Mouse (Mus musculus): ENCODE data around the gene Wscd2. TPM values are rescaled to one million over a fixed set of nuclear protein-coding genes. Genes with fewer than 3 reads are reported as not detected.

The Wscd2 gene
- polyA plus RNA-seq, 1 experiment from 2014 or later: 5.7 TPM

DNA sequence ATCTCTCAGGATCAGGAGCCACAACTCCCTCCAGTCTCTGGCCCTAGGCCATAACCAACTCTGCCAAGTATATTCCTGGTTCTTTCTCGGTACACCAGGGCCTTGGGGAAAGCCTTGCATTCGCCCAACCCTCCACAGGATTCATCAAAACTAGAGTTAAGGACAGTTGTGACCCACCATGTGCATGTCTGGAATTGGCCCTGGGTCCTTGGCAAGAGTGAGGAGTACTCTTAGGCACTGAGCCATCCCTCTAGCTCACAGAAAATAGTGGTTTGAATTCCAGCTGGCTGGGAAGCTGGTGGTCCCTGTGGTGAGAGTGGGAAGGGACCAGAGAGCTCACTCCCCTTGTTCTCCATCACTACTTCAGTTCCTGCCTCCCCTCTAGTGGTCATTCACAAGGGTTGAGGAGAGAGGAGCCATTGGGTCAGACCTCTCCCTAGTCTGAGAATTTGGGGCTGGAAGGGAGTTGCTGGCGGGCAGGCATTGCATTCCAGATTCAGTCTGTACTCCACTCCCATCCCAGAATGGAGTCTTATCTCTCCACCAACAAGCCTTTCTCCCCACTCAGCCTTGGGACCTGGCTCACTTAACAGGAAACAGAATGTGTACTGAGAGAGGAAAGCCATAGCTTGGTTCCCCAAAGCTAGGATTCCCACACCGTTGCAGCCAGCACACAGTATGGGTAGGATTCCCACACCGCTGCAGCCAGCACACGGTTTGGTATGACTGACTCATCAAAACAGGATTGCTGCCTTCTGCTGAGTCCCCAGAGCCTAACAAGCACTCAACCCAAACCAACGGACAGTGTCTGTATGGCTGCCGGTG, 117.0 kb downstream of the Wscd2 start:
- Histone ChIP-seq H3K9ac (ENCODE audit: low read length) (no peak overlapping the region), H3K4me1 (replicated peaks; ENCODE audit: control insufficient read depth, insufficient read depth) (no peaks in the 10 kb centered on the region), H3K27me3 (ENCODE audit: control insufficient read depth, insufficient read depth, low read length) (no peaks in the 10 kb centered on the region), H3K9me3 (ENCODE audit: control insufficient read depth, low read length) (no peaks in the 10 kb centered on the region), H3K4me3 (ENCODE audit: low read depth, low read length) (no peak overlapping the region), H3K4me2 (replicated peaks; ENCODE audit: low read depth) (no peak overlapping the region), H3K36me3 (ENCODE audit: control insufficient read depth, insufficient read depth, low read length) (no peaks in the 10 kb centered on the region), H3K27ac (replicated peaks) (no peak overlapping the region; the same call in 1 of the 2 replicates)
- DNase-seq (ENCODE audit: low spot score) (no peak), ATAC-seq (ENCODE audit: low FRiP score, low TSS enrichment) (no peak)
- TF ChIP-seq CTCF (IDR thresholded peaks at IDR 0.05; ENCODE audit: low read depth) (peak; percentile 31; the same call in 1 of the 2 replicates), EP300 (optimal IDR thresholded peaks at IDR 0.05) (no peak)
- 61% methylated on average over 8 of the region's 8 CpGs for WGBS

DNA sequence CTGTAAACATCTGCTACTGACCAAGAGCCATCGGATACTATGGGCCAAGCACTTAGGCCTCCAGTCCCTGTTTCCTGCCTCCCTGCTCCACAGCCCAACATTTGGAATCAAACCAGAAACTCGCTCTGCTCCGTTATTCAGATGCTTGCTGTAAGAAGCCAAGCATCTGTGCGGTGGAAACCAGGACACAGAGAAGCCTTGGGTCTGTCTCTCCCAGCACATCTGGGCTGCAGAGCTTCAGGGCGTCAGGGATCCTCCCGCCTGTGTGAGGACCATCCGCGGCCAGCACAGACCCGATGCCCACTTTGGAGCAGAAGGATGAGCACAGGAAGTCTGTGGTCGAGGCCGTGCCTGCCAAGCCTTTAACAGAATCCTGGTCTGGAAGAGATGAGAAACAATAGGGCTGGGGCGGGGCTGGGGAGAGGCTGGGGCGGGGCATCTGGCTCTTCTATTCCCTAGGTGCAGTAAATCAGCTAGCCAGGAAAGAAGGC, 117.9 kb downstream of the Wscd2 start:
- no peak for ATAC-seq (ENCODE audit: low FRiP score, low TSS enrichment)
- H3K4me3 ChIP-seq (ENCODE audit: low read depth, low read length): no peak overlapping the region
- no peak overlapping the region for H3K4me2 ChIP-seq (replicated peaks; ENCODE audit: low read depth)
- H3K4me1 ChIP-seq (replicated peaks; ENCODE audit: control insufficient read depth, insufficient read depth): no peaks in the 10 kb centered on the region
- 20% methylated on average over 13 of the region's 13 CpGs for WGBS
- H3K9ac ChIP-seq (ENCODE audit: low read length): no peak overlapping the region
- no peaks in the 10 kb centered on the region for H3K27me3 ChIP-seq (ENCODE audit: control insufficient read depth, insufficient read depth, low read length)
- no peak for TF ChIP-seq EP300 (optimal IDR thresholded peaks at IDR 0.05)
- TF ChIP-seq CTCF (IDR thresholded peaks at IDR 0.05; ENCODE audit: low read depth): no peak
- no peak for DNase-seq (ENCODE audit: low spot score)
- H3K9me3 ChIP-seq (ENCODE audit: control insufficient read depth, low read length): no peaks in the 10 kb centered on the region
- H3K27ac ChIP-seq (replicated peaks): no peak overlapping the region; the same call in 1 of the 2 replicates
- no peaks in the 10 kb centered on the region for H3K36me3 ChIP-seq (ENCODE audit: control insufficient read depth, insufficient read depth, low read length)

DNA sequence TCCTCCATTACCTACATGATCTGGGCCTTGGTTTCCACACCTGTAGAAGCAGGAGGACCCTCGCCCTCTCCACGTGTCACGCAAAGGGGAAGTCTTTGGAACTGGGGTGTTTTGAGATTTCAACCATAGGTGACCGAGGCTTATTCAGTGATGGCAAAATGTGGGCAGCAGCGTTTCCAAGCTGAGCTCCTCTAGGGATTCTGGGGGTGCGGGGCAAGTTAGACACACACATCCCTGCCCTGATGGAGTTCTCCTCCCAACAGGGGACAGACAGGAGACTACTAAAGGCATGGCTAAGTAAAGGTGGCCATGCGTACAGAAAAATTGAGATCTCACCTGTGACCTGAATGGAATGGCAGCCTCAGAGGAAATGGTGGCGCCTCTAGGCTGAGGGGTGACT, 118.4 kb downstream of the Wscd2 start:
- no peak for ATAC-seq (ENCODE audit: low FRiP score, low TSS enrichment)
- no peaks in the 10 kb centered on the region for H3K4me1 ChIP-seq (replicated peaks; ENCODE audit: control insufficient read depth, insufficient read depth)
- no peak overlapping the region for H3K4me3 ChIP-seq (ENCODE audit: low read depth, low read length)
- TF ChIP-seq CTCF (IDR thresholded peaks at IDR 0.05; ENCODE audit: low read depth): no peak
- TF ChIP-seq EP300 (optimal IDR thresholded peaks at IDR 0.05): no peak
- H3K27me3 ChIP-seq (ENCODE audit: control insufficient read depth, insufficient read depth, low read length): no peaks in the 10 kb centered on the region
- no peak overlapping the region for H3K27ac ChIP-seq (replicated peaks)
- H3K9ac ChIP-seq (ENCODE audit: low read length): no peak overlapping the region
- H3K9me3 ChIP-seq (ENCODE audit: control insufficient read depth, low read length): no peaks in the 10 kb centered on the region
- no peak overlapping the region for H3K4me2 ChIP-seq (replicated peaks; ENCODE audit: low read depth)
- WGBS: 82% methylated on average over 8 of the region's 8 CpGs
- no peak for DNase-seq (ENCODE audit: low spot score)
- H3K36me3 ChIP-seq (ENCODE audit: control insufficient read depth, insufficient read depth, low read length): no peaks in the 10 kb centered on the region

DNA sequence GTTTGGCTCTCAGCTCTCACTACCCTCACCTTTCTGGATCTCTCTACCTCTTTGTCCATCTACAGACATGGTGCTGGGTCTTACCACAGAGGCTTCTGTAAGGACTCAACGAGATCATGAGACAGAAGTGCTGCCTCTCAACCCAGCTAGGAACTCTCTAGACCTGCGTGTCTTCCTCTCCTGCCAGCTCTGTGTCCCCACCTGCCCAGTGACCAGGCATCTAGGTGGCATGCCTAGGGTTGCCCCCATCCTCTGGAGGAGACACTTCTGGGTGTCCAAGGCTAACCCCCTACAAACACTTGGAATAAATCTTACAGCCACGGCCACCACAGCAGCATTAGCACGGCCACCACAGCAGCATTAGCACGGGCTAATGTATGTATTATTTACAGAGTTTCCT, 119.8 kb downstream of the Wscd2 start:
- Histone ChIP-seq H3K27me3 (ENCODE audit: control insufficient read depth, insufficient read depth, low read length) (no peaks in the 10 kb centered on the region), H3K4me2 (replicated peaks; ENCODE audit: low read depth) (no peak overlapping the region), H3K4me3 (ENCODE audit: low read depth, low read length) (no peak overlapping the region), H3K9ac (ENCODE audit: low read length) (no peak overlapping the region), H3K27ac (replicated peaks) (no peak overlapping the region), H3K36me3 (ENCODE audit: control insufficient read depth, insufficient read depth, low read length) (no peaks in the 10 kb centered on the region), H3K9me3 (ENCODE audit: control insufficient read depth, low read length) (no peaks in the 10 kb centered on the region), H3K4me1 (replicated peaks; ENCODE audit: control insufficient read depth, insufficient read depth) (no peaks in the 10 kb centered on the region)
- DNase-seq (ENCODE audit: low spot score) (no peak), ATAC-seq (ENCODE audit: low FRiP score, low TSS enrichment) (no peak)
- TF ChIP-seq EP300 (optimal IDR thresholded peaks at IDR 0.05) (no peak), CTCF (IDR thresholded peaks at IDR 0.05; ENCODE audit: low read depth) (no peak)
- 70% methylated on average over 5 of the region's 5 CpGs for WGBS

DNA sequence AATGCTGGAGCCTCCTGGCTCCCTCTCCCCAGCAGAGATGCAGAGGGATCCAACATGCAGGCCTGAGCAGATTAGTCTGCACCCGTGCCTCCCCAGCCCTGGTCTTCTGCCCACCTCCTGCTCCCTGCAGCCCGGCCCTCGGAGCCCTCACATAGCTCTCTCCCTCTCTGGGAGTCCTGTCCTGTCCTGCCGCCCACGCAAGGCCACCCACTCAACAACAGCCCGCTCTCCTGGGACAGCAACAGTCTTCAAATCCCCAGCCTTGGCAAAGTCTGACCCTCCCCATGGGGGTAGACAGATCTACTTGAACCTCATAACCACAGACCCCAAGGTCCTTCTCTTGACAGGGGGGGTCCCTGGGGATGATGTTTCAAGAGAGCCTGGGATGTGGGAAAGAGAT, 120.4 kb downstream of the Wscd2 start:
- Histone ChIP-seq H3K36me3 (ENCODE audit: control insufficient read depth, insufficient read depth, low read length) (no peaks in the 10 kb centered on the region), H3K4me2 (replicated peaks; ENCODE audit: low read depth) (no peak overlapping the region), H3K9ac (ENCODE audit: low read length) (no peak overlapping the region), H3K9me3 (ENCODE audit: control insufficient read depth, low read length) (no peaks in the 10 kb centered on the region), H3K4me1 (replicated peaks; ENCODE audit: control insufficient read depth, insufficient read depth) (no peaks in the 10 kb centered on the region), H3K27ac (replicated peaks) (no peak overlapping the region), H3K27me3 (ENCODE audit: control insufficient read depth, insufficient read depth, low read length) (no peaks in the 10 kb centered on the region), H3K4me3 (ENCODE audit: low read depth, low read length) (no peak overlapping the region)
- DNase-seq (ENCODE audit: low spot score) (no peak), ATAC-seq (ENCODE audit: low FRiP score, low TSS enrichment) (no peak)
- TF ChIP-seq CTCF (IDR thresholded peaks at IDR 0.05; ENCODE audit: low read depth): no peak
- no peak for TF ChIP-seq EP300 (optimal IDR thresholded peaks at IDR 0.05)
- 64% methylated on average over 6 of the region's 6 CpGs for whole genome bisulfite sequencing

DNA sequence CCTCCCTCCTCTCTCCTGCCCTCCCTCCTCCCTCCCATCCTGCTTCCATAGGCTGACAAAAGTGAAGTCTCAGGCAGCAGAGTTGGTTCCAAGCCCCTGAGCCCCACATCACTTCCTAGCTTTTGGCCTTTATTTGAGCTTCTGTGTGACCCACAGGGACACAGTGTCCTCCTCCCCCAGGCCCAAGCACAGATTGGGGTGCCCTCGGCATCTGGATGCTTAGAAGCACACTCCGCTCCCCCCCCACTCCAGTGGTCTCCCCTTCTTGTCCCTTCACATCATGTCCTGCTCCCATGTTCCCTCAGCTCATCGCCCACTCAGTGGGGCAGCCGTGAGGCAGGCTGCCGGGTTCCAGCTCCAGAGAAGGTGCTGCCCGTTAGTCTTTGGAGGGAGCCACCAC, 121.0 kb downstream of the Wscd2 start:
- H3K9me3 ChIP-seq (ENCODE audit: control insufficient read depth, low read length): no peaks in the 10 kb centered on the region
- ATAC-seq (ENCODE audit: low FRiP score, low TSS enrichment) (no peak), DNase-seq (ENCODE audit: low spot score) (no peak)
- 69% methylated on average over 6 of the region's 6 CpGs for WGBS
- H3K4me1 ChIP-seq (replicated peaks; ENCODE audit: control insufficient read depth, insufficient read depth): no peaks in the 10 kb centered on the region
- TF ChIP-seq CTCF (IDR thresholded peaks at IDR 0.05; ENCODE audit: low read depth) (no peak), EP300 (optimal IDR thresholded peaks at IDR 0.05) (no peak)
- H3K27me3 ChIP-seq (ENCODE audit: control insufficient read depth, insufficient read depth, low read length): no peaks in the 10 kb centered on the region
- no peak overlapping the region for H3K9ac ChIP-seq (ENCODE audit: low read length)
- H3K4me2 ChIP-seq (replicated peaks; ENCODE audit: low read depth): no peak overlapping the region
- H3K4me3 ChIP-seq (ENCODE audit: low read depth, low read length): no peak overlapping the region
- H3K36me3 ChIP-seq (ENCODE audit: control insufficient read depth, insufficient read depth, low read length): no peaks in the 10 kb centered on the region
- H3K27ac ChIP-seq (replicated peaks): no peak overlapping the region

Data from stomach, postnatal 0 days (tissue).